Mouse (Mus musculus): Measurements from ENCODE around the gene Rfng.
"Not testable (repeated sequence)": the region's sequence is repeated elsewhere in the genome, so short reads cannot be mapped to it uniquely, and the experiment has no call there.

- TF ChIP-seq CTCF (IDR thresholded peaks at IDR 0.05; ENCODE audit: low read depth, low read length); POLR2A (IDR thresholded peaks at IDR 0.05; ENCODE audit: extremely low read depth, insufficient read depth, low read length): not testable (repeated sequence)
Observed at GRCm38 (mm10) chr11:120762672-120763041, 21.4 kb downstream of the Rfng start, which contains the start of gene Hmga1b.

Data from liver, adult 2 months (tissue).